Mouse (Mus musculus) splenic B cell, adult 2 months (primary cell): ENCODE measurements around the gene Actr10.
A peak's percentile ranks its signal among the peaks of the same experiment; 100 is the strongest.

Experiments
- DNase-seq: peaks from one replicate; pipeline ENCODE4 v3.0.0-alpha.2; 2011; ENCODE audit warnings: low read depth, low spot score
- H3K27me3 ChIP-seq: 2 replicates; pipeline ENCODE4 v1.6.1; 2012; ENCODE audit warnings: mild to moderate bottlenecking, low read length, moderate library complexity, mixed read lengths; ENCODE audit not compliant: control insufficient read depth, poor library complexity, insufficient read depth, severe bottlenecking
- H3K36me3 ChIP-seq: 2 replicates; pipeline ENCODE4 v1.6.1; 2012; ENCODE audit warnings: mild to moderate bottlenecking, low read length, moderate library complexity, mixed read lengths; ENCODE audit not compliant: control insufficient read depth, poor library complexity, insufficient read depth, severe bottlenecking

Gene Actr10

GRCm38 (mm10) chr12:70913429-70913828 lies 24.2 kb upstream of the Actr10 start:
- Histone ChIP-seq H3K27me3 (no peaks in the 10 kb centered on the region), H3K36me3 (no peaks in the 10 kb centered on the region)
- peak; percentile 84 for DNase-seq

GRCm38 (mm10) chr12:70914387-70914786 lies 23.3 kb upstream of the Actr10 start:
- no peaks in the 10 kb centered on the region for H3K36me3 ChIP-seq
- H3K27me3 ChIP-seq = no peaks in the 10 kb centered on the region
- peak; percentile 76 for DNase-seq

GRCm38 (mm10) chr12:70929781-70930180 lies 7.9 kb upstream of the Actr10 start:
- Histone ChIP-seq H3K36me3 (no peaks in the 10 kb centered on the region), H3K27me3 (no peaks in the 10 kb centered on the region)
- no peak for DNase-seq

DNA sequence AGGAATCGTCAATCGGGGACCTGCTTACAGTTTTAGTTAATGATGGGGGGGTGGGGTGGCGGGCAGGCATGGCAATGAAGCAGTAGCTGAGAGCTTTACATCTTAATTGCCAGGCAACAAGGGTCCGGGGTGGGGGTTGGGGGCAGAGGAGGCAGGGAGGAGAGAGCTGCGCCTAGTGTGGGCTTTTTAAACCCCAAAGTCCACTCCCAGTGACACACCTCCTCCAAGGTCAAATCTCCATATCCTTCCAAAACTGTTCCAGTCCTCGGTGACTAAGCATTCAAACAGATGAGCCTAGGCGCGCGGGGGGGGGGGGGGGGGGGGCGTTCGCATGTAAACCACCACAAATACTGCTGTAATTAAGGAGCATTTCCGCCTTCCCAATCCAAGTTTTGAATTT lies 507 bp upstream of the Actr10 start:
- Histone ChIP-seq H3K27me3 (no peaks in the 10 kb centered on the region), H3K36me3 (0 out of 2 replicates have a peak, but pooled peaks cover 3% of the 10 kb centered on the region)
- DNase-seq = no peak

DNA sequence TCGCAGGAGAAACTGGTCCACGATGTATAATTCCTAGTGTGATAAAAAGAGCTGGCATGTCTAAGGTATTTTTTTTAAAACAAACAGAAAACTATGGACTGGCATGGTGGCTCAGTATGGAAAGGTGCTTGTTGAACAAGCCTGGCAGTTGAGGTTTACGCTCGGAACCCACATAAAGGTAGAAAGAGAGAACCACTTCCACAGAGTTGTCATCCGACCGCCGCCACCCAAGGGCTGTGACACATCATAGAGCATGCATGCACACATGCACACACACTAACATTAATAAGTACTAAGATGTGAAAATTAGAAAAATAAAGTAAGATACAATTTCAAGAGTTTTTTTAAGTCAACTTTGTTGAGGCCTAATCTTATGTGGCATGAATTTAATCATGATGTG lies 3.1 kb downstream of the Actr10 start:
- Histone ChIP-seq H3K36me3 (peaks cover 8% of the 10 kb centered on the region; the same call in 1 of the 2 replicates), H3K27me3 (no peaks in the 10 kb centered on the region)
- DNase-seq = no peak

DNA sequence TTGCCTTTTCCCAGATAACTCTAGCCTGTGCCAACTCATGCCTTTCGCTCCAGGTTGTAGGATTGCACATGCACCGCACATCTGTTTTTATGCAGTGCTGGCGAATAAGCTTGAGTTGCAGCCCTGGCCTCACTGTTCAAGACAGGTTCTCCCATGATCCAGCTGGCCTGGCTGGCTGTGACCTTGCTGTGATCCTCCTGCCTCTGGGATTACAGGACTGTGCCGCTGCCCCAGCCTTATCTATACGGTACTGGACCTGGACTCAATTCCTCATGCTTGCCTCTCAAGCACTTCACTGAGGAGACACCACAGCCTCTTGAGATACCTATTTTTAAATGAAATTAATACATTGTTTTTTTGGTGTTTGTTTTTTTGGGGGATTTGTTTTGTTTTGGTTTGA lies 6.5 kb downstream of the Actr10 start:
- H3K36me3 ChIP-seq = peaks cover 9% of the 10 kb centered on the region

GRCm38 (mm10) chr12:70946585-70947256 lies 9.1 kb downstream of the Actr10 start:
- DNase-seq = no peak
- no peaks in the 10 kb centered on the region for H3K27me3 ChIP-seq
- H3K36me3 ChIP-seq = peaks cover 9% of the 10 kb centered on the region

More for the DNA sequence above, 6.5 kb downstream of the Actr10 start:
- no peaks in the 10 kb centered on the region for H3K27me3 ChIP-seq
- no peak for DNase-seq

DNA sequence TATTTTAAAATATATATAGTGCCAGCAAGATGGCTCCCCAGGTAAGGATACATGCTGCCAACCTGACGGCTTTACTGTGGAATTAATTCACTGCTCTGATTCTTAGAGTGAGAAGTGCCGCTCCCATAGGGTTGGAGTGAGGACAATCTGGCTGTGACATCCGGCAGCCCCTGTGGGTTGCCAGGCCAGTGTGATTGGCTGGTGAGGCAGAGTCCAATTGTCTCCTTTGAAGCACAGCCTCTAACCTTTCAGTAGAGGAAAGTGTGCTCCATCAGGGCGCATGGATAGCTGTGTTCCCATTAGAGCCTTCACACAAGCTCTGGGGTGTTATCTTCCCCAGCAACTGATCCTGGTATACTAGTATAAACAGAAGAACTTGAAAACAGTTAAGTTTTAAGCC lies 21.0 kb downstream of the Actr10 start:
- H3K27me3 ChIP-seq = no peaks in the 10 kb centered on the region
- no peak for DNase-seq
- peaks cover 12% of the 10 kb centered on the region; the same call in 1 of the 2 replicates for H3K36me3 ChIP-seq

DNA sequence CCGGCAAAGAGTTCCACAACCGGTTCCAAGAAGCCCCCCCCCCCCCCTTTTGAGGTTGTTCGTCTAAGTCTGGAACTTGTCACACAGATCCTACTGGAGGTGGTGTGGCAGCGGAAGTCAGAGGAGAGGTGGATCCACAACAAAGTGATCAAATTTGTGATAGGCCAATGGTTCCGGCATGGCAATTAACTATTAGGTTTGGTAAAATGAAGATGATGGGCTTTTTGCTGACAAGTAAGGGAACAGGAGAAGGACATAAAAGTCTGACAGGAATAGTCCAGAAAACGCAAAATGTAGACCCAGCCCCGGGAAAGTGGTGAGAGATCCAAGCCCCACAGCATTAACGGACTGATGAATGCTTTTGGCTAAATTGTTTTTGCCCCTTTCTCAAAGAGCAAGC lies 29.9 kb downstream of the Actr10 start:
- no peak for DNase-seq
- no peaks in the 10 kb centered on the region for H3K27me3 ChIP-seq
- H3K36me3 ChIP-seq = no peaks in the 10 kb centered on the region

- DNase-seq = peak; percentile 90
- no peaks in the 10 kb centered on the region for H3K27me3 ChIP-seq
- no peaks in the 10 kb centered on the region for H3K36me3 ChIP-seq
Measured at GRCm38 (mm10) chr12:70968141-70968790, 30.6 kb downstream of the Actr10 start.

GRCm38 (mm10) chr12:70968791-70969307 lies 31.2 kb downstream of the Actr10 start:
- DNase-seq = peak; percentile 96
- no peaks in the 10 kb centered on the region for H3K36me3 ChIP-seq
- no peaks in the 10 kb centered on the region for H3K27me3 ChIP-seq

DNA sequence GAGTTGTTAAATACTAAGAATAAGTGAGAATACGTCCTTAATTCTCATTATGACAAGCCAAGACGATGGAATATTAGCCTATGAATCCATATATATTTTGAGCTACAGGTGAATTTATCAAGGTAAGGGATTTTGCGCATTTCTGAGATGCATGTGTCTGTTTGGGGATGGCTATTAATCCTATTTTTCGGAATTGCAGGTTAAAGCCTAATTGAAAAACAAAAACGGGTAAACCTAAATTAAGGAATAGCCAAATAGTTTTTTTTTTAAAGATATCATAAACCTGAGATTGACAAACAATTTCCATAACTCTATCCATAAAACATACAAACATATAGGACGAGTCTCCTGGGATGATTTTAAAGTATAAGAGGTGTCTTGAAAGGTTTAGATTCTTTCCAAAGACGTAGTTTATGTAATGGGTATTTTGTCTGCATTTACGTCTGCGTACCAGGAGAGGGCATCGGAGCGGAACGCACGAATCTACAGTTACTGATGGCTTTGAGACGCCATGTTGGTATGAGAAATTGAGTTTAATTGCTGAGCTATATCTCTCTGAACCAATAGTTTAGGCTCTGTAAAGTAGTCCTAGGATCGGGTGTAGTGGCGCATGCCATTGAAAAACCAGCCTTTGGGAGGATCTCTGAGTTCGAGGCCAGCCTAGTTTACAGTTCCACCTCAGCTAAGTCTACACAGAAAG lies 32.0 kb downstream of the Actr10 start:
- peak; percentile 83 for DNase-seq
- Histone ChIP-seq H3K27me3 (no peaks in the 10 kb centered on the region), H3K36me3 (no peaks in the 10 kb centered on the region)

- no peaks in the 10 kb centered on the region; the same call in 1 of the 2 replicates for H3K36me3 ChIP-seq
- H3K27me3 ChIP-seq = no peaks in the 10 kb centered on the region
- DNase-seq = no peak
Measured at GRCm38 (mm10) chr12:70973831-70974230, 36.2 kb downstream of the Actr10 start.

- H3K36me3 ChIP-seq = no peaks in the 10 kb centered on the region; the same call in 1 of the 2 replicates
- no peaks in the 10 kb centered on the region for H3K27me3 ChIP-seq
- DNase-seq = peak; percentile 97
Measured at GRCm38 (mm10) chr12:70974441-70975266, 37.0 kb downstream of the Actr10 start, which contains the start of gene Psma3. Psma3 (plus strand) TSS chr12:70974621.
